ENCODE assay signal across 23 mouse cellular contexts in genomic region chr13:31328756-31329155, GRCm38 (mm10).
DNase-seq lines count a peak whose midpoint lies in the region; ATAC-seq and TF ChIP-seq lines count a peak whose summit lies in the region.
"Had no signal": no experiment of that assay in that cellular context is flagged by ENCODE, and none has a peak within 500 bp of the region (broad histone marks: within the 10 kb centered on the region; RNA-seq: fewer than 3 reads in every experiment).

No protein-coding gene starts in this region.

- H3K79me2 ChIP-seq in liver, adult 2 months (ENCODE audit: control insufficient read depth, insufficient read depth, low read length): no peaks in the 10 kb centered on the region

- no peak overlapping the region for H3K9ac ChIP-seq in intestine, postnatal 0 days (ENCODE audit: low read depth, low read length)
- H3K9ac ChIP-seq in intestine, embryonic 15.5 days: no peak overlapping the region
- H3K9ac ChIP-seq in liver, adult 2 months (ENCODE audit: low read depth, low read length): no peak overlapping the region
- H3K9ac ChIP-seq in liver, embryonic 11.5 days (ENCODE audit: low read depth, low read length): no peak overlapping the region
- H3K9ac ChIP-seq in stomach, embryonic 14.5 days (replicated peaks; ENCODE audit: low read depth, low read length): no peak overlapping the region
- H3K9ac ChIP-seq: embryonic facial prominence, embryonic 12.5 days; forebrain, embryonic 12.5 days; heart, embryonic 15.5 days; hindbrain, embryonic 13.5 days; neural tube, embryonic 12.5 days had no signal

- 50% methylated on average over 8 of the region's 8 CpGs for WGBS in intestine, postnatal 0 days
- WGBS in intestine, embryonic 15.5 days: 70% methylated on average over 8 of the region's 8 CpGs
- WGBS in liver, adult 2 months: 24% methylated on average over 8 of the region's 8 CpGs
- WGBS in liver, embryonic 11.5 days: 81% methylated on average over 8 of the region's 8 CpGs
- 76% methylated on average over 8 of the region's 8 CpGs for WGBS in stomach, embryonic 14.5 days

- H3K4me1 ChIP-seq in intestine, postnatal 0 days (replicated peaks; ENCODE audit: control insufficient read depth, insufficient read depth, low read length): 0 out of 2 replicates have a peak, but pooled peaks cover 5% of the 10 kb centered on the region
- peaks cover 4% of the 10 kb centered on the region; the same call in 1 of the 2 replicates for H3K4me1 ChIP-seq in intestine, embryonic 15.5 days (replicated peaks)
- peaks cover 5% of the 10 kb centered on the region; the same call in 1 of the 2 replicates for H3K4me1 ChIP-seq in liver, adult 2 months (ENCODE audit: control insufficient read depth, insufficient read depth, low read length)
- H3K4me1 ChIP-seq in liver, embryonic 11.5 days (replicated peaks; ENCODE audit: control insufficient read depth, insufficient read depth, low read length): no peaks in the 10 kb centered on the region
- H3K4me1 ChIP-seq in stomach, embryonic 14.5 days (ENCODE audit: control insufficient read depth, insufficient read depth, low read length): no peaks in the 10 kb centered on the region
- H3K4me1 ChIP-seq: forebrain, embryonic 12.5 days; megakaryocyte, embryonic 14.5 days; neural tube, embryonic 12.5 days had no signal

- TF ChIP-seq CTCF in intestine, postnatal 0 days (IDR thresholded peaks at IDR 0.05; ENCODE audit: low read depth): no peak
- TF ChIP-seq CTCF in liver, adult 2 months (IDR thresholded peaks at IDR 0.05; ENCODE audit: low read depth, low read length): no peak

- DNase-seq in liver, adult 2 months (ENCODE audit: extremely low read depth, low read depth, low spot score): peak; percentile 83
- no peak for DNase-seq in liver, embryonic 11.5 days (ENCODE audit: low spot score)
- peak; percentile 78 for DNase-seq in fat pad, adult 2 months (ENCODE audit: extremely low read depth, low read depth, low spot score)
- DNase-seq: cerebellum, adult 2 months; cerebellum, postnatal 25 days; gastrocnemius, postnatal 36 days; heart, postnatal 36 days; layer of hippocampus, adult 9-11 months; midbrain, embryonic 14.5 days; right cerebral cortex, postnatal 14 days; spleen, adult 18-20 months; thymus, adult 18-20 months; thymus, postnatal 36 days had no signal

- 0 out of 2 replicates have a peak overlapping the region, but pooled peaks have one; percentile 43 for H3K27ac ChIP-seq in intestine, postnatal 0 days (ENCODE audit: low read depth, low read length)
- no peak overlapping the region for H3K27ac ChIP-seq in intestine, embryonic 15.5 days
- no peak overlapping the region for H3K27ac ChIP-seq in liver, adult 2 months (replicated peaks; ENCODE audit: insufficient read depth, low read depth, low read length)
- no peak overlapping the region for H3K27ac ChIP-seq in liver, embryonic 11.5 days (ENCODE audit: low read depth, low read length)
- peak overlapping the region; percentile 30; the same call in 1 of the 2 replicates for H3K27ac ChIP-seq in stomach, embryonic 14.5 days (ENCODE audit: low read length)
- H3K27ac ChIP-seq: embryonic facial prominence, embryonic 12.5 days; forebrain, embryonic 12.5 days; heart, embryonic 15.5 days; hindbrain, embryonic 13.5 days; neural tube, embryonic 12.5 days had no signal

- H3K4me2 ChIP-seq in intestine, postnatal 0 days (replicated peaks; ENCODE audit: low read depth): no peak overlapping the region
- H3K4me2 ChIP-seq in intestine, embryonic 15.5 days (replicated peaks): no peak overlapping the region
- no peak overlapping the region for H3K4me2 ChIP-seq in liver, embryonic 11.5 days
- H3K4me2 ChIP-seq in stomach, embryonic 14.5 days (replicated peaks; ENCODE audit: low read depth, low read length): 0 out of 2 replicates have a peak overlapping the region, but pooled peaks have one; percentile 8
- H3K4me2 ChIP-seq: embryonic facial prominence, embryonic 12.5 days; forebrain, embryonic 12.5 days; heart, embryonic 15.5 days; hindbrain, embryonic 13.5 days; neural tube, embryonic 12.5 days had no signal

- no peak overlapping the region for H3K4me3 ChIP-seq in intestine, postnatal 0 days (ENCODE audit: low read depth, low read length)
- H3K4me3 ChIP-seq in intestine, embryonic 15.5 days (replicated peaks): no peak overlapping the region
- no peak overlapping the region for H3K4me3 ChIP-seq in liver, adult 2 months (ENCODE audit: insufficient read depth, low read depth, low read length)
- no peak overlapping the region for H3K4me3 ChIP-seq in liver, embryonic 11.5 days (ENCODE audit: low read depth, low read length)
- no peak overlapping the region for H3K4me3 ChIP-seq in stomach, embryonic 14.5 days (ENCODE audit: low read depth, low read length)
- H3K4me3 ChIP-seq: embryonic facial prominence, embryonic 12.5 days; forebrain, embryonic 12.5 days; heart, embryonic 15.5 days; hindbrain, embryonic 13.5 days; megakaryocyte, embryonic 14.5 days; neural tube, embryonic 12.5 days had no signal

- no peak for TF ChIP-seq POLR2A in liver, adult 2 months (IDR thresholded peaks at IDR 0.05; ENCODE audit: extremely low read depth, insufficient read depth, low read length)

- no peaks in the 10 kb centered on the region for H3K36me3 ChIP-seq in intestine, postnatal 0 days (ENCODE audit: control insufficient read depth, insufficient read depth)
- H3K36me3 ChIP-seq in intestine, embryonic 15.5 days: no peaks in the 10 kb centered on the region
- no peaks in the 10 kb centered on the region for H3K36me3 ChIP-seq in liver, adult 2 months (ENCODE audit: control insufficient read depth, insufficient read depth, low read length)
- no peaks in the 10 kb centered on the region for H3K36me3 ChIP-seq in liver, embryonic 11.5 days (ENCODE audit: control insufficient read depth, insufficient read depth, low read length)
- H3K36me3 ChIP-seq in stomach, embryonic 14.5 days (ENCODE audit: control insufficient read depth, insufficient read depth, low read length): no peaks in the 10 kb centered on the region
- H3K36me3 ChIP-seq: embryonic facial prominence, embryonic 12.5 days; forebrain, embryonic 12.5 days; heart, embryonic 15.5 days; hindbrain, embryonic 13.5 days; neural tube, embryonic 12.5 days had no signal

- ATAC-seq in intestine, postnatal 0 days: peak; percentile 74
- no peak for ATAC-seq in intestine, embryonic 15.5 days
- no peak for ATAC-seq in liver, embryonic 11.5 days (replicated peaks; ENCODE audit: low FRiP score)
- no peak for ATAC-seq in stomach, embryonic 14.5 days (ENCODE audit: insufficient number of reproducible peaks, insufficient read depth, low FRiP score, low read depth)
- ATAC-seq in inflammation-experienced regulatory T-cells, adult 6 months: no peak

- no peaks in the 10 kb centered on the region for H3K9me3 ChIP-seq in intestine, postnatal 0 days (ENCODE audit: control insufficient read depth)
- H3K9me3 ChIP-seq in intestine, embryonic 15.5 days: no peaks in the 10 kb centered on the region
- H3K9me3 ChIP-seq in liver, embryonic 11.5 days (ENCODE audit: control insufficient read depth, low read length): no peaks in the 10 kb centered on the region
- H3K9me3 ChIP-seq in stomach, embryonic 14.5 days (ENCODE audit: control insufficient read depth, low read depth, low read length): no peaks in the 10 kb centered on the region
- H3K9me3 ChIP-seq: embryonic facial prominence, embryonic 12.5 days; forebrain, embryonic 12.5 days; heart, embryonic 15.5 days; hindbrain, embryonic 13.5 days; megakaryocyte, embryonic 14.5 days; neural tube, embryonic 12.5 days had no signal

- 0 out of 2 replicates have a peak, but pooled peaks cover 6% of the 10 kb centered on the region for H3K27me3 ChIP-seq in intestine, postnatal 0 days (replicated peaks; ENCODE audit: control insufficient read depth, insufficient read depth, low read length)
- H3K27me3 ChIP-seq in intestine, embryonic 15.5 days (replicated peaks): no peaks in the 10 kb centered on the region; the same call in 1 of the 2 replicates
- H3K27me3 ChIP-seq in liver, adult 2 months (ENCODE audit: control insufficient read depth, insufficient read depth, low read length): no peaks in the 10 kb centered on the region
- H3K27me3 ChIP-seq in liver, embryonic 11.5 days (replicated peaks; ENCODE audit: control insufficient read depth, insufficient read depth, low read length): no peaks in the 10 kb centered on the region
- H3K27me3 ChIP-seq in stomach, embryonic 14.5 days (ENCODE audit: control insufficient read depth, insufficient read depth, low read length): no peaks in the 10 kb centered on the region
- H3K27me3 ChIP-seq: embryonic facial prominence, embryonic 12.5 days; forebrain, embryonic 12.5 days; heart, embryonic 15.5 days; hindbrain, embryonic 13.5 days; megakaryocyte, embryonic 14.5 days; neural tube, embryonic 12.5 days had no signal

Comparison
In these comparisons a context has a peak if more than half of its experiments do, and no peak if none do; other contexts are left out.
1. H3K27ac ChIP-seq: peak in intestine, postnatal 0 days (single experiment) and stomach, embryonic 14.5 days (single experiment); none in intestine, embryonic 15.5 days (single experiment), liver, adult 2 months (single experiment) and liver, embryonic 11.5 days (single experiment).